Mouse (Mus musculus) ES-E14 (cell line): ENCODE measurements at regions not wholly inside any gene's neighbourhood (a gene's known extent, or its start where the extent isn't known, plus 50 kb on each side); places are given as distances from the start of the nearest gene placed in this dataset.

ENCODE experiments used
- DNase-seq: peaks from one replicate; pipeline ENCODE4 v3.0.0-alpha.2; 2013; ENCODE audit warnings: low read depth, low spot score
- H3K27ac ChIP-seq: 2 replicates; pipeline ENCODE4 v1.5.1; 2012; ENCODE audit warnings: low read depth, mild to moderate bottlenecking, low read length, moderate library complexity, mixed read lengths; ENCODE audit not compliant: poor library complexity, insufficient read depth, severe bottlenecking
- H3K36me3 ChIP-seq: 2 replicates; pipeline ENCODE4 v1.6.1; 2012; ENCODE audit warnings: mild to moderate bottlenecking, low read length, moderate library complexity, mixed read lengths; ENCODE audit not compliant: control insufficient read depth, poor library complexity, insufficient read depth, severe bottlenecking
- H3K4me1 ChIP-seq, 2 experiments: fragments of 150-350 bp in 1 of 2; sonication (generic) in 1 of 2; 2 replicates each; pipeline ENCODE4 v1.6.1; 2012; ENCODE audit warnings: low read length in 2 of 2, mild to moderate bottlenecking in 1 of 2, mixed read lengths in 1 of 2; ENCODE audit not compliant: control insufficient read depth in 2 of 2, insufficient read depth in 2 of 2, poor library complexity in 1 of 2
- H3K4me3 ChIP-seq, 2 experiments: fragments of 150-350 bp in 1 of 2; sonication (generic) in 1 of 2; 2 replicates each; pipeline ENCODE4 v1.5.1; 2012; ENCODE audit warnings: low read length in 2 of 2, low read depth in 1 of 2, mild to moderate bottlenecking in 1 of 2, mixed read lengths in 1 of 2; ENCODE audit not compliant: insufficient read depth in 1 of 2, poor library complexity in 1 of 2, severe bottlenecking in 1 of 2
- H3K9ac ChIP-seq: 2 replicates; pipeline ENCODE4 v1.6.1; 2012; ENCODE audit warnings: low read depth, mild to moderate bottlenecking, low read length, mixed read lengths; ENCODE audit not compliant: poor library complexity, insufficient read depth, severe bottlenecking
- H3K9me3 ChIP-seq: fragments of 150-350 bp; sonication (generic); 2 replicates; pipeline ENCODE4 v1.6.1; 2012; ENCODE audit warnings: low read depth, mild to moderate bottlenecking, low read length; ENCODE audit not compliant: control insufficient read depth, insufficient read depth
- CHD2 ChIP-seq: IDR thresholded peaks from 2 replicates; pipeline ENCODE4 v1.6.1; 2014; ENCODE audit warnings: mild to moderate bottlenecking, low read depth, low read length, inconsistent platforms
- HCFC1 ChIP-seq: IDR thresholded peaks from 2 replicates; pipeline ENCODE4 v1.6.1; 2012; ENCODE audit warnings: low read length, inconsistent platforms, borderline replicate concordance; ENCODE audit not compliant: insufficient read depth
- MAFK ChIP-seq: IDR thresholded peaks from 2 replicates; pipeline ENCODE4 v1.6.1; 2014; ENCODE audit warnings: mild to moderate bottlenecking, low read depth, low read length, inconsistent platforms; ENCODE audit not compliant: insufficient read depth
- ZC3H11A ChIP-seq: IDR thresholded peaks from 2 replicates; pipeline ENCODE4 v1.6.1; 2012; ENCODE audit warnings: low read depth, mild to moderate bottlenecking, inconsistent platforms, low read length, borderline replicate concordance
- ZNF384 ChIP-seq: IDR thresholded peaks from 2 replicates; pipeline ENCODE4 v1.6.1; 2012; ENCODE audit warnings: low read depth, low read length, inconsistent platforms
- in situ Hi-C, 2 experiments: fragments of 600-800 bp; cut with MboI; formaldehyde crosslinking; loops; one replicate each; pipeline ENCODE4 v1.15.1; 2025; ENCODE audit warnings: low sequenced_read_pairs in 2 of 2, inconsistent platforms in 1 of 2; ENCODE audit not compliant: unreplicated experiment in 2 of 2

- Histone ChIP-seq H3K4me3 (no peak overlapping the region), H3K9ac (no peak overlapping the region), H3K36me3 (no peaks in the 10 kb centered on the region), H3K27ac (no peak overlapping the region), H3K4me1 (no peaks in the 10 kb centered on the region), H3K9me3 (no peaks in the 10 kb centered on the region)
- DNase-seq, result no peak
- no peak for TF ChIP-seq HCFC1
- TF ChIP-seq MAFK, result no peak
- no peak for TF ChIP-seq CHD2
- no peak for TF ChIP-seq ZC3H11A
- no peak for TF ChIP-seq ZNF384
- in situ Hi-C loops, result no loop called here
These were observed 406.3 kb upstream of the Gcfc2 start for GRCm38 (mm10) chr6:81517185-81517584.

GRCm38 (mm10) chr6:81562260-81562659 is 361.2 kb upstream of the Gcfc2 start:
- no peak for DNase-seq
- no peak overlapping the region for H3K4me3 ChIP-seq
- no peak overlapping the region for H3K9ac ChIP-seq
- in situ Hi-C loops, result no loop called here
- no peaks in the 10 kb centered on the region for H3K4me1 ChIP-seq
- no peak overlapping the region for H3K27ac ChIP-seq
- no peak for TF ChIP-seq ZC3H11A
- no peak for TF ChIP-seq MAFK
- no peak for TF ChIP-seq CHD2
- TF ChIP-seq HCFC1, result no peak
- no peak for TF ChIP-seq ZNF384
- no peaks in the 10 kb centered on the region for H3K9me3 ChIP-seq
- no peaks in the 10 kb centered on the region for H3K36me3 ChIP-seq

GRCm38 (mm10) chr6:81563192-81563591 is 360.3 kb upstream of the Gcfc2 start:
- Histone ChIP-seq H3K27ac (no peak overlapping the region), H3K4me1 (no peaks in the 10 kb centered on the region), H3K9me3 (no peaks in the 10 kb centered on the region), H3K4me3 (no peak overlapping the region), H3K9ac (no peak overlapping the region), H3K36me3 (no peaks in the 10 kb centered on the region)
- TF ChIP-seq HCFC1, result no peak
- no peak for TF ChIP-seq CHD2
- no peak for TF ChIP-seq MAFK
- TF ChIP-seq ZNF384, result no peak
- no peak for TF ChIP-seq ZC3H11A
- in situ Hi-C loops, result no loop called here
- DNase-seq, result no peak

DNA sequence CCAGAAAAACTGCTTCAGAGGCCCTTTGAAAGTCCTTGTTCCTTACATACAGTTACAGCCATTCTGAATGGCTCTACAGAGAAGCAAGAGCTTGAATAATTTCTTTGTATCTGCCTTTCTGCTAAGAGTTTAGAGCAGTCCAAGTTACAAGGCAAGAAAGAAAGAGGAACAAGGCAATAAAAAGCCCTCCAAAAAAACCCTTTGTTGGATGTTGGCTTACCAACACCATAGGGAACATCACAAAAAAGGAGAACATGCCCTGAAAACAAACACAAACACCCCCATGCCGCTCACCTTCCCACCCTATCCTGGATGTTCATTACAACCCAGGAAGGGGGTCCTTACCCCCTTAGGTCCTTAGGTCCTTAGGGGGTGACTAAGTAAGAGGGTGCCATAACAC is 359.2 kb upstream of the Gcfc2 start:
- TF ChIP-seq CHD2 (no peak), HCFC1 (no peak), ZNF384 (no peak), MAFK (no peak), ZC3H11A (no peak)
- Histone ChIP-seq H3K9me3 (no peaks in the 10 kb centered on the region), H3K9ac (no peak overlapping the region), H3K36me3 (no peaks in the 10 kb centered on the region), H3K4me1 (no peaks in the 10 kb centered on the region), H3K27ac (no peak overlapping the region), H3K4me3 (no peak overlapping the region)
- DNase-seq, result no peak
- in situ Hi-C loops, result no loop called here

GRCm38 (mm10) chr6:81586441-81587117 is 336.9 kb upstream of the Gcfc2 start:
- Histone ChIP-seq H3K9ac (no peak overlapping the region), H3K9me3 (no peaks in the 10 kb centered on the region), H3K27ac (no peak overlapping the region), H3K4me1 (no peaks in the 10 kb centered on the region), H3K4me3 (no peak overlapping the region), H3K36me3 (no peaks in the 10 kb centered on the region)
- DNase-seq, result no peak
- no peak for TF ChIP-seq ZC3H11A
- no peak for TF ChIP-seq HCFC1
- TF ChIP-seq ZNF384, result no peak
- no peak for TF ChIP-seq CHD2
- TF ChIP-seq MAFK, result no peak
- in situ Hi-C loops, result no loop called here
